Mouse (Mus musculus): ENCODE measurements at regions not wholly inside any gene's neighbourhood (a gene's known extent, or its start where the extent isn't known, plus 50 kb on each side); places are given as distances from the start of the nearest gene placed in this dataset.
A peak's percentile ranks its signal among the peaks of the same experiment; 100 is the strongest.
"Not testable (repeated sequence)": the region's sequence is repeated elsewhere in the genome, so short reads cannot be mapped to it uniquely, and the experiment has no call there.

- WGBS: 4% methylated on average over 4 of the region's 4 CpGs
- no peak for DNase-seq (ENCODE audit: low spot score)
These were observed 146.8 kb upstream of the Dmrta1 start for GRCm38 (mm10) chr4:89532462-89532861.

GRCm38 (mm10) chr4:89530050-89530911, 149.0 kb upstream of the Dmrta1 start:
- no peak overlapping the region for H3K4me3 ChIP-seq (ENCODE audit: low read depth, low read length)
- ATAC-seq (ENCODE audit: insufficient read depth, low read depth) (no peak), DNase-seq (ENCODE audit: low spot score) (no peak)
- no peak overlapping the region for H3K27ac ChIP-seq (ENCODE audit: low read depth)
- 61% methylated on average over 5 of the region's 5 CpGs for WGBS
- no peak overlapping the region for H3K9ac ChIP-seq (replicated peaks; ENCODE audit: low read depth, low read length)
- no peaks in the 10 kb centered on the region for H3K4me1 ChIP-seq (ENCODE audit: control insufficient read depth, insufficient read depth)
- no peaks in the 10 kb centered on the region for H3K36me3 ChIP-seq (replicated peaks; ENCODE audit: control insufficient read depth, insufficient read depth, low read length)
- H3K27me3 ChIP-seq (ENCODE audit: control insufficient read depth, insufficient read depth, low read length): peaks cover 3% of the 10 kb centered on the region; the same call in 1 of the 2 replicates
- H3K9me3 ChIP-seq (replicated peaks; ENCODE audit: control insufficient read depth, low read length): no peaks in the 10 kb centered on the region
- TF ChIP-seq CTCF (IDR thresholded peaks at IDR 0.05; ENCODE audit: low read depth): no peak
- no peak for TF ChIP-seq EP300 (IDR thresholded peaks at IDR 0.05; ENCODE audit: low read depth)
- H3K4me2 ChIP-seq (ENCODE audit: low read depth, low read length): no peak overlapping the region

More at GRCm38 (mm10) chr4:89532462-89532861, 146.8 kb upstream of the Dmrta1 start:
- no peak for ATAC-seq (ENCODE audit: insufficient read depth, low read depth)
- TF ChIP-seq EP300 (IDR thresholded peaks at IDR 0.05; ENCODE audit: low read depth) (no peak), CTCF (IDR thresholded peaks at IDR 0.05; ENCODE audit: low read depth) (peak; percentile 66)
- Histone ChIP-seq H3K9me3 (replicated peaks; ENCODE audit: control insufficient read depth, low read length) (no peaks in the 10 kb centered on the region), H3K27me3 (ENCODE audit: control insufficient read depth, insufficient read depth, low read length) (no peaks in the 10 kb centered on the region), H3K4me3 (ENCODE audit: low read depth, low read length) (no peak overlapping the region), H3K36me3 (replicated peaks; ENCODE audit: control insufficient read depth, insufficient read depth, low read length) (no peaks in the 10 kb centered on the region), H3K4me1 (ENCODE audit: control insufficient read depth, insufficient read depth) (no peaks in the 10 kb centered on the region), H3K4me2 (ENCODE audit: low read depth, low read length) (no peak overlapping the region), H3K27ac (ENCODE audit: low read depth) (no peak overlapping the region), H3K9ac (replicated peaks; ENCODE audit: low read depth, low read length) (no peak overlapping the region)

- Histone ChIP-seq H3K27me3 (ENCODE audit: control insufficient read depth, insufficient read depth, low read length) (peaks cover 14% of the 10 kb centered on the region; the same call in 1 of the 2 replicates), H3K4me1 (ENCODE audit: control insufficient read depth, insufficient read depth) (0 out of 2 replicates have a peak, but pooled peaks cover 5% of the 10 kb centered on the region), H3K36me3 (replicated peaks; ENCODE audit: control insufficient read depth, insufficient read depth, low read length) (no peaks in the 10 kb centered on the region), H3K4me2 (ENCODE audit: low read depth, low read length) (no peak overlapping the region), H3K9ac (replicated peaks; ENCODE audit: low read depth, low read length) (no peak overlapping the region), H3K4me3 (ENCODE audit: low read depth, low read length) (no peak overlapping the region), H3K27ac (ENCODE audit: low read depth) (no peak overlapping the region), H3K9me3 (replicated peaks; ENCODE audit: control insufficient read depth, low read length) (no peaks in the 10 kb centered on the region)
- 63% methylated on average over 1 of the region's 1 CpGs for WGBS
- DNase-seq (ENCODE audit: low spot score) (no peak), ATAC-seq (ENCODE audit: insufficient read depth, low read depth) (no peak)
- no peak for TF ChIP-seq EP300 (IDR thresholded peaks at IDR 0.05; ENCODE audit: low read depth)
- no peak for TF ChIP-seq CTCF (IDR thresholded peaks at IDR 0.05; ENCODE audit: low read depth)
These were observed 151.3 kb upstream of the Dmrta1 start for GRCm38 (mm10) chr4:89527966-89528365.

- ATAC-seq (ENCODE audit: insufficient read depth, low read depth) (no peak), DNase-seq (ENCODE audit: low spot score) (no peak)
- Histone ChIP-seq H3K36me3 (replicated peaks; ENCODE audit: control insufficient read depth, insufficient read depth, low read length) (no peaks in the 10 kb centered on the region), H3K4me2 (ENCODE audit: low read depth, low read length) (no peak overlapping the region), H3K27ac (ENCODE audit: low read depth) (no peak overlapping the region), H3K27me3 (ENCODE audit: control insufficient read depth, insufficient read depth, low read length) (peaks cover 18% of the 10 kb centered on the region; the same call in 1 of the 2 replicates), H3K4me3 (ENCODE audit: low read depth, low read length) (no peak overlapping the region), H3K4me1 (ENCODE audit: control insufficient read depth, insufficient read depth) (0 out of 2 replicates have a peak, but pooled peaks cover 5% of the 10 kb centered on the region), H3K9ac (replicated peaks; ENCODE audit: low read depth, low read length) (no peak overlapping the region), H3K9me3 (replicated peaks; ENCODE audit: control insufficient read depth, low read length) (no peaks in the 10 kb centered on the region)
- no peak for TF ChIP-seq CTCF (IDR thresholded peaks at IDR 0.05; ENCODE audit: low read depth)
- no peak for TF ChIP-seq EP300 (IDR thresholded peaks at IDR 0.05; ENCODE audit: low read depth)
- 71% methylated on average over 7 of the region's 7 CpGs for WGBS
These were observed 151.9 kb upstream of the Dmrta1 start for GRCm38 (mm10) chr4:89527326-89527725.

- 59% methylated on average over 4 of the region's 4 CpGs for WGBS
- not testable (repeated sequence) for H3K4me1 ChIP-seq (ENCODE audit: control insufficient read depth, insufficient read depth); H3K9ac ChIP-seq (replicated peaks; ENCODE audit: low read depth, low read length); H3K9me3 ChIP-seq (replicated peaks; ENCODE audit: control insufficient read depth, low read length); H3K27ac ChIP-seq (ENCODE audit: low read depth); DNase-seq (ENCODE audit: low spot score); H3K36me3 ChIP-seq (replicated peaks; ENCODE audit: control insufficient read depth, insufficient read depth, low read length); H3K4me2 ChIP-seq (ENCODE audit: low read depth, low read length); H3K4me3 ChIP-seq (ENCODE audit: low read depth, low read length); ATAC-seq (ENCODE audit: insufficient read depth, low read depth)
- H3K27me3 ChIP-seq (ENCODE audit: control insufficient read depth, insufficient read depth, low read length): peaks cover 21% of the 10 kb centered on the region; the same call in 1 of the 2 replicates
These were observed 153.7 kb upstream of the Dmrta1 start for GRCm38 (mm10) chr4:89525525-89525924.
